ENCODE assay signal across 11 mouse cellular contexts in genomic region chr16:51117836-51118235, GRCm38 (mm10).
A peak's percentile ranks its signal among the peaks of the same experiment; 100 is the strongest.
DNase-seq lines count a peak whose midpoint lies in the region; ATAC-seq and TF ChIP-seq lines count a peak whose summit lies in the region.
"Had no signal": no experiment of that assay in that cellular context is flagged by ENCODE, and none has a peak within 500 bp of the region (broad histone marks: within the 10 kb centered on the region; RNA-seq: fewer than 3 reads in every experiment).

No protein-coding gene starts in this region.

- H3K4me1 ChIP-seq in lung, embryonic 14.5 days (ENCODE audit: insufficient read depth), result no peaks in the 10 kb centered on the region
- H3K4me1 ChIP-seq in embryonic facial prominence, embryonic 14.5 days (ENCODE audit: control insufficient read depth, insufficient read depth, low read length), result peaks cover 7% of the 10 kb centered on the region
- H3K4me1 ChIP-seq in hindbrain, postnatal 0 days (ENCODE audit: insufficient read depth, low read length), result no peaks in the 10 kb centered on the region
- H3K4me1 ChIP-seq in stomach, embryonic 16.5 days (ENCODE audit: control insufficient read depth, insufficient read depth, low read length), result no peaks in the 10 kb centered on the region

- peak overlapping the region; percentile 16; the same call in 1 of the 2 replicates for H3K4me2 ChIP-seq in lung, embryonic 14.5 days
- peak overlapping the region; percentile 40 for H3K4me2 ChIP-seq in embryonic facial prominence, embryonic 14.5 days (ENCODE audit: low read depth, low read length)
- peak overlapping the region; percentile 40; the same call in 1 of the 2 replicates for H3K4me2 ChIP-seq in hindbrain, postnatal 0 days (ENCODE audit: low read depth, low read length)
- H3K4me2 ChIP-seq in stomach, embryonic 16.5 days (ENCODE audit: low read depth, low read length), result peak overlapping the region; percentile 17; the same call in 1 of the 2 replicates

- WGBS in lung, embryonic 14.5 days, result 13% methylated on average over 5 of the region's 5 CpGs
- WGBS in embryonic facial prominence, embryonic 14.5 days, result 5% methylated on average over 5 of the region's 5 CpGs
- 21% methylated on average over 5 of the region's 5 CpGs for WGBS in hindbrain, postnatal 0 days
- WGBS in stomach, embryonic 16.5 days, result 11% methylated on average over 5 of the region's 5 CpGs

- H3K27ac ChIP-seq in lung, embryonic 14.5 days (ENCODE audit: low read depth), result no peak overlapping the region
- peak overlapping the region; percentile 44 for H3K27ac ChIP-seq in embryonic facial prominence, embryonic 14.5 days (replicated peaks; ENCODE audit: low read depth, low read length)
- H3K27ac ChIP-seq in hindbrain, postnatal 0 days, result no peak overlapping the region; the same call in 1 of the 2 replicates
- H3K27ac ChIP-seq in stomach, embryonic 16.5 days (ENCODE audit: low read length), result no peak overlapping the region
- H3K27ac ChIP-seq: liver, embryonic 14.5 days had no signal

- H3K36me3 ChIP-seq in lung, embryonic 14.5 days (ENCODE audit: insufficient read depth), result no peaks in the 10 kb centered on the region
- H3K36me3 ChIP-seq in embryonic facial prominence, embryonic 14.5 days (ENCODE audit: control insufficient read depth, insufficient read depth, low read length), result no peaks in the 10 kb centered on the region
- no peaks in the 10 kb centered on the region for H3K36me3 ChIP-seq in hindbrain, postnatal 0 days (ENCODE audit: insufficient read depth, low read length)
- H3K36me3 ChIP-seq in stomach, embryonic 16.5 days (ENCODE audit: control insufficient read depth, insufficient read depth, low read length), result no peaks in the 10 kb centered on the region

- H3K4me3 ChIP-seq in lung, embryonic 14.5 days (ENCODE audit: low read depth, low read length), result no peak overlapping the region
- H3K4me3 ChIP-seq in embryonic facial prominence, embryonic 14.5 days (ENCODE audit: low read depth, low read length), result 0 out of 2 replicates have a peak overlapping the region, but pooled peaks have one; percentile 11
- H3K4me3 ChIP-seq in hindbrain, postnatal 0 days (ENCODE audit: low read length), result peak overlapping the region; percentile 6; the same call in 1 of the 2 replicates
- no peak overlapping the region for H3K4me3 ChIP-seq in stomach, embryonic 16.5 days (replicated peaks; ENCODE audit: low read length)

- peak; percentile 3 for DNase-seq in lung, embryonic 14.5 days
- no peak for DNase-seq in lung, postnatal 14 days
- DNase-seq in embryonic facial prominence, embryonic 14.5 days (ENCODE audit: low spot score), result peak; percentile 65
- DNase-seq in hindbrain, postnatal 0 days (ENCODE audit: low spot score), result peak; percentile 19
- no peak for DNase-seq in layer of hippocampus, adult 8-10 months (ENCODE audit: low spot score in 2 of 2)
- no peak for DNase-seq in spleen, adult 18-20 months
- DNase-seq: kidney, adult 2 months; thymus, adult 18-20 months had no signal

- no peaks in the 10 kb centered on the region for H3K27me3 ChIP-seq in lung, embryonic 14.5 days (ENCODE audit: insufficient read depth, low read length)
- H3K27me3 ChIP-seq in embryonic facial prominence, embryonic 14.5 days (replicated peaks; ENCODE audit: control insufficient read depth, insufficient read depth, low read length), result no peaks in the 10 kb centered on the region
- H3K27me3 ChIP-seq in hindbrain, postnatal 0 days (ENCODE audit: insufficient read depth, low read length), result no peaks in the 10 kb centered on the region
- no peaks in the 10 kb centered on the region for H3K27me3 ChIP-seq in stomach, embryonic 16.5 days (ENCODE audit: control insufficient read depth, insufficient read depth, low read length)

- no peak overlapping the region for H3K9ac ChIP-seq in lung, embryonic 14.5 days
- no peak overlapping the region for H3K9ac ChIP-seq in embryonic facial prominence, embryonic 14.5 days (ENCODE audit: low read depth, low read length)
- H3K9ac ChIP-seq in hindbrain, postnatal 0 days (replicated peaks; ENCODE audit: low read length), result no peak overlapping the region
- H3K9ac ChIP-seq in stomach, embryonic 16.5 days (ENCODE audit: low read length), result no peak overlapping the region
- H3K9ac ChIP-seq: liver, embryonic 14.5 days had no signal

- ATAC-seq in lung, embryonic 14.5 days (ENCODE audit: insufficient read depth), result 0 out of 2 replicates have a peak, but pooled peaks have one; percentile 44
- peak; percentile 65 for ATAC-seq in embryonic facial prominence, embryonic 14.5 days (ENCODE audit: low read depth)
- peak; percentile 53; the same call in 1 of the 2 replicates for ATAC-seq in hindbrain, postnatal 0 days
- no peak for ATAC-seq in stomach, embryonic 16.5 days (ENCODE audit: insufficient read depth, low FRiP score)
- ATAC-seq in inflammation-experienced regulatory T-cells, adult 6 months, result no peak

- TF ChIP-seq CTCF in lung, embryonic 14.5 days (IDR thresholded peaks at IDR 0.05; ENCODE audit: low read depth), result no peak
- no peak for TF ChIP-seq CTCF in hindbrain, postnatal 0 days (IDR thresholded peaks at IDR 0.05; ENCODE audit: low read depth)

- no peaks in the 10 kb centered on the region for H3K9me3 ChIP-seq in lung, embryonic 14.5 days (ENCODE audit: low read depth, low read length)
- no peaks in the 10 kb centered on the region for H3K9me3 ChIP-seq in embryonic facial prominence, embryonic 14.5 days (ENCODE audit: control insufficient read depth, low read length)
- no peaks in the 10 kb centered on the region for H3K9me3 ChIP-seq in hindbrain, postnatal 0 days (ENCODE audit: low read length)
- H3K9me3 ChIP-seq in stomach, embryonic 16.5 days (replicated peaks; ENCODE audit: control insufficient read depth, low read length), result no peaks in the 10 kb centered on the region

Comparison
In these comparisons a context has a peak if more than half of its experiments do, and no peak if none do; other contexts are left out.
1. DNase-seq: peak in lung, embryonic 14.5 days (single experiment), embryonic facial prominence, embryonic 14.5 days (single experiment) and hindbrain, postnatal 0 days (single experiment); none in lung, postnatal 14 days (single experiment), layer of hippocampus, adult 8-10 months (0 of 2) and spleen, adult 18-20 months (0 of 2).
2. ATAC-seq: peak in lung, embryonic 14.5 days (single experiment), embryonic facial prominence, embryonic 14.5 days (single experiment) and hindbrain, postnatal 0 days (single experiment); none in stomach, embryonic 16.5 days (single experiment) and inflammation-experienced regulatory T-cells, adult 6 months (single experiment).
3. H3K4me3 ChIP-seq: peak in embryonic facial prominence, embryonic 14.5 days (single experiment) and hindbrain, postnatal 0 days (single experiment); none in lung, embryonic 14.5 days (single experiment) and stomach, embryonic 16.5 days (single experiment).
4. Peak in every context shown above with its lines, with median percentiles within 50 percentile points of each other: H3K4me2 ChIP-seq.